Mouse (Mus musculus) bone marrow macrophage, adult 2 months (primary cell): ENCODE data around the gene Muc4. TPM values are rescaled to one million over a fixed set of nuclear protein-coding genes. Genes with fewer than 3 reads are reported as not detected.

Experiments
- H3K27ac ChIP-seq: 2 replicates; pipeline ENCODE4 v1.5.1; 2012; ENCODE audit warnings: low read depth, low read length; ENCODE audit not compliant: insufficient read depth
- H3K4me1 ChIP-seq: 2 replicates; pipeline ENCODE4 v1.6.1; 2012; ENCODE audit warnings: low read length; ENCODE audit not compliant: control insufficient read depth, insufficient read depth
- H3K4me3 ChIP-seq: 2 replicates; pipeline ENCODE4 v1.5.1; 2012; ENCODE audit warnings: mild to moderate bottlenecking, low read length, moderate library complexity; ENCODE audit not compliant: insufficient read depth
- CTCF ChIP-seq: IDR thresholded peaks from 2 replicates; pipeline ENCODE4 v1.5.1; 2012; ENCODE audit warnings: low read depth, mild to moderate bottlenecking, low read length, moderate library complexity
- POLR2A ChIP-seq: IDR thresholded peaks from 2 replicates; pipeline ENCODE4 v1.6.1; 2012; ENCODE audit warnings: mild to moderate bottlenecking, low read depth, low read length, borderline replicate concordance
- polyA plus RNA-seq: library from polyadenylated mRNA; stranded (reverse); fragments of >200 nt; gene quantifications from 2 replicates; pipeline ENCODE4 v1.2.4, GENCODE M21; 2012; ENCODE audit not compliant: missing spikeins, insufficient read depth, insufficient read length

Gene Muc4
- polyA plus RNA-seq, 1 experiment, result not detected

GRCm38 (mm10) chr16:32813771-32814170 is 78.1 kb downstream of the Muc4 start:
- Histone ChIP-seq H3K4me3 (no peak overlapping the region), H3K27ac (no peak overlapping the region), H3K4me1 (peaks cover 6% of the 10 kb centered on the region)
- no peak for TF ChIP-seq POLR2A
- TF ChIP-seq CTCF, result no peak

- H3K27ac ChIP-seq, result no peak overlapping the region
- H3K4me3 ChIP-seq, result no peak overlapping the region
- TF ChIP-seq POLR2A (no peak), CTCF (no peak)
- H3K4me1 ChIP-seq, result peaks cover 6% of the 10 kb centered on the region
These were observed 78.9 kb downstream of the Muc4 start for GRCm38 (mm10) chr16:32814539-32814938.

- TF ChIP-seq POLR2A (no peak), CTCF (no peak)
- H3K4me1 ChIP-seq, result peaks cover 6% of the 10 kb centered on the region
- no peak overlapping the region for H3K4me3 ChIP-seq
- H3K27ac ChIP-seq, result no peak overlapping the region
These were observed 79.5 kb downstream of the Muc4 start for GRCm38 (mm10) chr16:32815160-32815605.

- Histone ChIP-seq H3K27ac (no peak overlapping the region), H3K4me3 (no peak overlapping the region), H3K4me1 (peaks cover 6% of the 10 kb centered on the region)
- no peak for TF ChIP-seq CTCF
- no peak for TF ChIP-seq POLR2A
These were observed 82.3 kb downstream of the Muc4 start for GRCm38 (mm10) chr16:32818036-32818435.

- Histone ChIP-seq H3K4me3 (no peak overlapping the region), H3K4me1 (peaks cover 6% of the 10 kb centered on the region), H3K27ac (no peak overlapping the region)
- no peak for TF ChIP-seq POLR2A
- no peak for TF ChIP-seq CTCF
These were observed 82.8 kb downstream of the Muc4 start for GRCm38 (mm10) chr16:32818441-32818840.

DNA sequence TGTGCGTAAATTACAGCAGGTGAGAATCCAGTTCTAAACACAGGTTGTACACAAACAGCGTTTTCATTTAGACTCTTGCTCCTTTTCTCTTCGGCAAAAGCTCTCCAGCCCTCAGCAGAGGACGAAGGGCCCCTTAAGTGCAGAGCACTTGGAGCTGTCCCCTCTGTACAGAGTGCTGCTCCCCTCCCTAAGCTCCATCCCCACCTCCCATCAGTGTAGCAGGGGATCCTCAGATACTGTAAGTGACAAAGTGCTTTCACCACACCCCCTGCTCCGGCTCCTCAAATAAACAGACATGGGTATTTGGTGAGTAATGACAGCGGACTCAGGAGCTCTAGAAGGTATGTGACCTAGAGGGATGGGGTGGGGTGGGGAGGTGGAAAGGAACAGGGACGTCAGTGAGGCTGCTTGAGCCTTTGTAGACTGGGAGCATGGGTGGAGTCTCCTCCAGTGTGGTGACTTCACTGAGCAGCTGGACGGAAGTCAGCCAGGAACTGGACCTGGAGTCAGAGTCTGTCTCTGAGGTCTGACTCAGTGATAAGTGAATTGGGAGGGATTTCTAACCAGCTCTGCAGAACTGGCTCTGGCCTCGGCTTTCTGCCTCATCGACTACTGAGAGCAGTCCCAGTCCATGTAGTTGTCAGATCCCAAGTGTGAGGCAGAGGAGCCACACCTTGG is 86.2 kb downstream of the Muc4 start:
- TF ChIP-seq POLR2A, result no peak
- Histone ChIP-seq H3K4me3 (no peak overlapping the region), H3K4me1 (no peaks in the 10 kb centered on the region), H3K27ac (no peak overlapping the region)

DNA sequence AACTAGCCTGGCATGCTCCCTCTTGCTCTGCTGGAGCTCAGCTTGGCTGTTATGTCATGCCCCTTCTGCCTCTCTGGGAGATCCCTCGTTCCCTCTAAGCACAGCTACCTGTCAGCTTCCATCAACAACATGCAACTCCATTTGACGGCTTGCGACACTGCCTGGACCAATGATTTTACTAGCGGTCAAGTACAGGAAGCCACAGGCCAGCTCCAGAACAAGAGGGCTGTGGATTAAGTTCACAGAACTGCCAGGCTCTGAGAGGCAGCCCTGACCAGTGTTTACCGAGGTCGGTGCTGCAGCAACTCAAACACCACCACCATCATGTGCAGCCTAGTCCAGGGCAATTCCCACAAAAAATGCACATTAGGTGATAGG is 86.8 kb downstream of the Muc4 start:
- Histone ChIP-seq H3K4me3 (no peak overlapping the region), H3K27ac (no peak overlapping the region)

GRCm38 (mm10) chr16:32822881-32823280 is 87.2 kb downstream of the Muc4 start:
- TF ChIP-seq POLR2A (no peak), CTCF (no peak)
- H3K4me1 ChIP-seq, result no peaks in the 10 kb centered on the region

More for the DNA sequence above, 86.8 kb downstream of the Muc4 start:
- TF ChIP-seq POLR2A, result no peak
- TF ChIP-seq CTCF, result no peak
- no peaks in the 10 kb centered on the region for H3K4me1 ChIP-seq

GRCm38 (mm10) chr16:32823487-32823886 is 87.8 kb downstream of the Muc4 start:
- no peak overlapping the region for H3K27ac ChIP-seq
- H3K4me1 ChIP-seq, result no peaks in the 10 kb centered on the region
- no peak for TF ChIP-seq POLR2A
- TF ChIP-seq CTCF, result no peak
- H3K4me3 ChIP-seq, result no peak overlapping the region

More at GRCm38 (mm10) chr16:32822881-32823280, 87.2 kb downstream of the Muc4 start:
- Histone ChIP-seq H3K4me3 (no peak overlapping the region), H3K27ac (no peak overlapping the region)

- no peak overlapping the region for H3K27ac ChIP-seq
- TF ChIP-seq CTCF (no peak), POLR2A (no peak)
- no peak overlapping the region for H3K4me3 ChIP-seq
- H3K4me1 ChIP-seq, result no peaks in the 10 kb centered on the region
These were observed 88.4 kb downstream of the Muc4 start for GRCm38 (mm10) chr16:32824061-32824460.

GRCm38 (mm10) chr16:32825380-32825779 is 89.7 kb downstream of the Muc4 start:
- Histone ChIP-seq H3K4me1 (no peaks in the 10 kb centered on the region), H3K4me3 (no peak overlapping the region), H3K27ac (no peak overlapping the region)
- TF ChIP-seq POLR2A, result no peak
- no peak for TF ChIP-seq CTCF

DNA sequence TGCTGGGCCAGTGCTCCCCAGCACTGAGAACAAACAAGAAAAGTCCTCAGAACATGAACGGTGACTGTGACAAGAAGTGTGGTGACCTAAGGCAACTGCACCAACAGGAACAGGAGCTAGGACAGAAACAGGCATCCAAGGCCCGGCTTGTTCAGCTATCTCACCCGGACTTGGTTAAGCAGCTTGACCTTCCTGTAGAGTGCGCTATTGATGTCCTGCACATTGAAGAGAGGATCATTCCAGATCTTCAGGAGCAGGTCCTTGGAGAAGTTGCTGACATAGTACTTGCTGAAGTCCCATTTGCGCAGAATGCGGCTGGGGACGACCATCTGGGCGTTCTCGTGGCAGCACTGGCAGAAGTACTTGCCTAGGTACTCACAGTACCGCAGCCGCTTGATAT is 90.8 kb downstream of the Muc4 start:
- Histone ChIP-seq H3K27ac (no peak overlapping the region), H3K4me3 (no peak overlapping the region), H3K4me1 (no peaks in the 10 kb centered on the region)
- TF ChIP-seq CTCF (no peak), POLR2A (no peak)
